Mouse (Mus musculus) MEL (cell line): Measurements from ENCODE around the gene Dchs2. TPM values are rescaled to one million over a fixed set of nuclear protein-coding genes. Genes with fewer than 3 reads are reported as not detected.

ENCODE experiments used
- DNase-seq: peaks from one replicate; pipeline ENCODE4 v3.0.0; 2011; ENCODE audit warnings: low read depth, low spot score
- H3K27ac ChIP-seq: 2 replicates; pipeline ENCODE4 v1.5.1; 2012; ENCODE audit warnings: low read depth, mild to moderate bottlenecking, control low read depth, low read length, moderate library complexity; ENCODE audit not compliant: control insufficient read depth
- H3K27me3 ChIP-seq, 2 experiments: fragments of 150-350 bp in 1 of 2; sonication (generic) in 1 of 2; 2 replicates each; pipeline ENCODE4 v1.6.1; 2012; ENCODE audit warnings: low read length in 2 of 2, mild to moderate bottlenecking in 2 of 2, improper control_type of control experiment in 1 of 2, moderate library complexity in 1 of 2; ENCODE audit not compliant: insufficient read depth in 2 of 2, control insufficient read depth in 1 of 2
- H3K36me3 ChIP-seq, 2 experiments: 2 replicates each; pipeline ENCODE4 v1.6.1; 2012 to 2014; ENCODE audit warnings: low read length in 2 of 2, improper control_type of control experiment in 1 of 2, inconsistent platforms in 1 of 2, mild to moderate bottlenecking in 1 of 2; ENCODE audit not compliant: insufficient read depth in 2 of 2, control insufficient read depth in 1 of 2
- H3K4me1 ChIP-seq, 2 experiments: fragments of 150-350 bp in 1 of 2; sonication (generic) in 1 of 2; 2 replicates each; pipeline ENCODE4 v1.6.1; 2012; ENCODE audit warnings: low read length in 2 of 2, improper control_type of control experiment in 1 of 2, mild to moderate bottlenecking in 1 of 2; ENCODE audit not compliant: insufficient read depth in 2 of 2, control insufficient read depth in 1 of 2
- H3K4me3 ChIP-seq, 2 experiments: fragments of 150-350 bp in 1 of 2; sonication (generic) in 1 of 2; 2 replicates each; pipeline ENCODE4 v1.5.1; 2012; ENCODE audit warnings: low read depth in 2 of 2, low read length in 2 of 2, mild to moderate bottlenecking in 2 of 2, moderate library complexity in 2 of 2, control low read depth in 1 of 2, improper control_type of control experiment in 1 of 2; ENCODE audit not compliant: control insufficient read depth in 1 of 2, insufficient read depth in 1 of 2
- H3K79me2 ChIP-seq: 2 replicates; pipeline ENCODE4 v1.6.1; 2012; ENCODE audit warnings: mild to moderate bottlenecking, low read length, moderate library complexity; ENCODE audit not compliant: control insufficient read depth, poor library complexity, insufficient read depth
- H3K9ac ChIP-seq: 2 replicates; pipeline ENCODE4 v1.6.1; 2012; ENCODE audit warnings: low read depth, mild to moderate bottlenecking, control low read depth, low read length, moderate library complexity; ENCODE audit not compliant: control insufficient read depth, poor library complexity, severe bottlenecking
- H3K9me3 ChIP-seq: fragments of 150-350 bp; sonication (generic); replicated peaks from 2 replicates; pipeline ENCODE4 v1.6.1; 2012; ENCODE audit warnings: mild to moderate bottlenecking, low read length, improper control_type of control experiment, moderate library complexity; ENCODE audit not compliant: insufficient read depth
- BHLHE40 ChIP-seq: IDR thresholded peaks from 2 replicates; pipeline ENCODE4 v1.6.1; 2012; ENCODE audit warnings: low read depth, mild to moderate bottlenecking, inconsistent platforms, low read length, improper control_type of control experiment, borderline replicate concordance
- CHD1 ChIP-seq: IDR thresholded peaks from 2 replicates; pipeline ENCODE4 v1.6.1; 2012; ENCODE audit warnings: low read depth, mild to moderate bottlenecking, inconsistent platforms, low read length, improper control_type of control experiment
- CTCF ChIP-seq, 3 experiments: IDR thresholded peaks in 2 of 3; conservative IDR thresholded peaks in 1 of 3; 2 replicates each; pipeline ENCODE4 v1.5.1; 2011 to 2012; ENCODE audit warnings: low read length in 3 of 3, low read depth in 2 of 3, mild to moderate bottlenecking in 2 of 3, improper control_type of control experiment in 1 of 3, inconsistent platforms in 1 of 3, mixed read lengths in 1 of 3, moderate library complexity in 1 of 3; ENCODE audit not compliant: control insufficient read depth in 1 of 3, insufficient read depth in 1 of 3, poor library complexity in 1 of 3, severe bottlenecking in 1 of 3
- ELF1 ChIP-seq: IDR thresholded peaks from 2 replicates; pipeline ENCODE4 v1.6.1; 2014; ENCODE audit warnings: low read depth, mild to moderate bottlenecking, inconsistent platforms, low read length, improper control_type of control experiment, moderate library complexity
- EP300 ChIP-seq, 2 experiments: IDR thresholded peaks; 2 replicates each; pipeline ENCODE4 v1.6.1; 2011; ENCODE audit warnings: improper control_type of control experiment in 2 of 2, low read length in 2 of 2, low read depth in 1 of 2, mild to moderate bottlenecking in 1 of 2
- GABPA ChIP-seq: IDR thresholded peaks from 2 replicates; pipeline ENCODE4 v1.6.1; 2012; ENCODE audit warnings: low read depth, mild to moderate bottlenecking, inconsistent platforms, low read length, improper control_type of control experiment, moderate library complexity
- HCFC1 ChIP-seq: IDR thresholded peaks from 2 replicates; pipeline ENCODE4 v1.6.1; 2012; ENCODE audit warnings: low read depth, mild to moderate bottlenecking, inconsistent platforms, low read length, improper control_type of control experiment, moderate library complexity
- KAT2A ChIP-seq: conservative IDR thresholded peaks from 2 replicates; pipeline ENCODE4 v1.6.1; 2012; ENCODE audit warnings: low read depth, low read length, improper control_type of control experiment, inconsistent platforms
- MAFK ChIP-seq: IDR thresholded peaks from 2 replicates; pipeline ENCODE4 v1.6.1; 2011; ENCODE audit warnings: low read depth, mild to moderate bottlenecking, low read length, improper control_type of control experiment, borderline replicate concordance
- MAX ChIP-seq: IDR thresholded peaks from 2 replicates; pipeline ENCODE4 v1.6.1; 2011; ENCODE audit warnings: low read length, improper control_type of control experiment
- MAZ ChIP-seq: IDR thresholded peaks from 2 replicates; pipeline ENCODE4 v1.6.1; 2012; ENCODE audit warnings: low read depth, mild to moderate bottlenecking, inconsistent platforms, low read length, improper control_type of control experiment
- MXI1 ChIP-seq: IDR thresholded peaks from 2 replicates; pipeline ENCODE4 v1.6.1; 2011; ENCODE audit warnings: mild to moderate bottlenecking, low read depth, low read length, improper control_type of control experiment
- MYC ChIP-seq: IDR thresholded peaks from 2 replicates; pipeline ENCODE4 v1.6.1; 2011; ENCODE audit warnings: low read depth, mild to moderate bottlenecking, low read length, improper control_type of control experiment, moderate library complexity
- NELFE ChIP-seq: IDR thresholded peaks from 2 replicates; pipeline ENCODE4 v1.6.1; 2011; ENCODE audit warnings: low read depth, low read length, improper control_type of control experiment
- POLR2AphosphoS2 ChIP-seq: IDR thresholded peaks from 2 replicates; pipeline ENCODE4 v1.6.1; 2011; ENCODE audit warnings: low read length, improper control_type of control experiment
- POLR2AphosphoS5 ChIP-seq: IDR thresholded peaks from 2 replicates; pipeline ENCODE4 v1.6.1; 2012; ENCODE audit warnings: low read depth, borderline replicate concordance, mild to moderate bottlenecking, inconsistent platforms, low read length, moderate library complexity, mixed read lengths
- RAD21 ChIP-seq: IDR thresholded peaks from 2 replicates; pipeline ENCODE4 v1.6.1; 2011; ENCODE audit warnings: mild to moderate bottlenecking, low read depth, low read length, improper control_type of control experiment
- RCOR1 ChIP-seq: IDR thresholded peaks from 2 replicates; pipeline ENCODE4 v1.6.1; 2012; ENCODE audit warnings: low read depth, mild to moderate bottlenecking, inconsistent platforms, low read length, improper control_type of control experiment
- SIN3A ChIP-seq: IDR thresholded peaks from 2 replicates; pipeline ENCODE4 v1.6.1; 2012; ENCODE audit warnings: low read length, improper control_type of control experiment, inconsistent platforms
- TBP ChIP-seq: IDR thresholded peaks from 2 replicates; pipeline ENCODE4 v1.8.0; 2011; ENCODE audit warnings: low read depth, low read length, improper control_type of control experiment
- TCF12 ChIP-seq: IDR thresholded peaks from 2 replicates; pipeline ENCODE4 v1.6.1; 2014; ENCODE audit warnings: low read depth, mild to moderate bottlenecking, inconsistent platforms, low read length, improper control_type of control experiment, moderate library complexity
- USF1 ChIP-seq: IDR thresholded peaks from 2 replicates; pipeline ENCODE4 v1.6.1; 2014; ENCODE audit warnings: low read depth, mild to moderate bottlenecking, inconsistent platforms, low read length, improper control_type of control experiment, moderate library complexity
- USF2 ChIP-seq, 2 experiments: IDR thresholded peaks; 2 replicates each; pipeline ENCODE4 v1.6.1; 2011 to 2012; ENCODE audit warnings: improper control_type of control experiment in 2 of 2, low read length in 2 of 2, borderline replicate concordance in 1 of 2, inconsistent platforms in 1 of 2, low read depth in 1 of 2, mild to moderate bottlenecking in 1 of 2; ENCODE audit not compliant: insufficient read depth in 1 of 2
- ZNF384 ChIP-seq: IDR thresholded peaks from 2 replicates; pipeline ENCODE4 v1.6.1; 2012; ENCODE audit warnings: low read depth, mild to moderate bottlenecking, inconsistent platforms, low read length, improper control_type of control experiment
- polyA plus RNA-seq, 2 experiments: library from polyadenylated mRNA; stranded (reverse) in 1 of 2; unstranded in 1 of 2; fragments of >175 nt in 1 of 2; fragments of >200 nt in 1 of 2; gene quantifications; 2 replicates each; pipeline versions ENCODE4 v1.2.1 to v1.2.4; 2012; ENCODE audit warnings: low replicate concordance in 2 of 2, low read depth in 1 of 2; ENCODE audit not compliant: insufficient read length in 2 of 2, insufficient read depth in 1 of 2, missing spikeins in 1 of 2
- total RNA-seq: library from RNA; depleted of rRNA; stranded (reverse); fragments of 300-350 nt; gene quantifications from 2 replicates; pipeline ENCODE4 v1.2.3, GENCODE M21; 2012

The Dchs2 gene
- total and polyA plus RNA-seq, 3 experiments: not detected

DNA sequence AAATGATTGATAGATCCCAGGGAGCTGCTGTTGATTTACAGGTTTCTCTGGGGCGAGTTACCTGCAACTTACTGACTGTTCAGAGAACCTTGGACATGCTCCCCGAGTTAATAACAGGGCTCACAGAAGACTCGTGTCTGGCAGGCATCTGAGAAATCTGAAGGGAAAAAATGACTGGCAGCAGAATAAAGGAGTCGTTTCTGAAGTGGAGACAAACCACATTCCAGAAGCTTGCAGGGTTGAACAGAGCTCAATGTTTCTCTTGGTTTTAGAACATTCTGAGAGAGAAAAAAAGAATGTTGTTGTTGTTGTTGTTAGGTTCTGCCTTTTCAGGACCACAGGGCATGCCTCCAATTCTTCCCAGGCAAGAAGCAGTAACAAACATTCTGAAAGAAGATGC lies 131.7 kb downstream of the Dchs2 start:
- Histone ChIP-seq H3K36me3 (no peaks in the 10 kb centered on the region), H3K9ac (no peak overlapping the region), H3K27me3 (no peaks in the 10 kb centered on the region), H3K4me1 (no peaks in the 10 kb centered on the region), H3K9me3 (no peaks in the 10 kb centered on the region), H3K79me2 (no peaks in the 10 kb centered on the region), H3K27ac (no peak overlapping the region), H3K4me3 (no peak overlapping the region)
- no peak for DNase-seq
- TF ChIP-seq USF1: no peak
- no peak for TF ChIP-seq RCOR1
- no peak for TF ChIP-seq CTCF (IDR thresholded peaks at IDR 0.05 in 2 of 3, conservative IDR thresholded peaks at IDR 0.05 in 1 of 3; ENCODE audit: control insufficient read depth in 1 of 3, insufficient read depth in 1 of 3, low read depth in 2 of 3, low read length in 3 of 3, poor library complexity in 1 of 3, severe bottlenecking in 1 of 3)
- no peak for TF ChIP-seq POLR2AphosphoS2
- TF ChIP-seq TBP: no peak
- TF ChIP-seq MAZ: no peak
- TF ChIP-seq HCFC1: no peak
- TF ChIP-seq MXI1: no peak
- TF ChIP-seq ELF1: no peak
- no peak for TF ChIP-seq POLR2AphosphoS5

DNA sequence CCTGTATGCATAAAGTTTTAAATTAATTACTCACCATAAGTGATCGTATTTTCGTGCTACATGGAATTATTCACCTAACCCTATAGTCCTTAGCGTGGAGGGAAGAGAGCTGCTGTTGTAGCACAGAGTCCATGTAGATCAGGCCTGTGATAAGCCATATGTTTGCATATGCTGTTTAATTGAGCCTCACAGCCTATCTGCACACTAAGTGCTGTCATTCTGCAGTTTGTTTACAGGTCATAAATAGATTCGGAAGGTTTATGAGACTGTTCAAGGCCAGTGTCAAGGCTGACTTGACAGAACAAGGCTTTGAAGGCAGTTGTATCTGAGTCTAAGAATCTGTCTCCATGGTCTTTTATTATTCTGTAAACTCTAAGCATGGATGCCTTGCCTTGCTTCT lies 138.3 kb downstream of the Dchs2 start:
- Histone ChIP-seq H3K36me3 (no peaks in the 10 kb centered on the region), H3K27me3 (no peaks in the 10 kb centered on the region; a peak in 1 of 4 replicates), H3K9me3 (no peaks in the 10 kb centered on the region), H3K79me2 (no peaks in the 10 kb centered on the region), H3K27ac (no peak overlapping the region), H3K9ac (no peak overlapping the region), H3K4me3 (no peak overlapping the region), H3K4me1 (no peaks in the 10 kb centered on the region)
- no peak for DNase-seq
- TF ChIP-seq ZNF384 (no peak), EP300 (IDR thresholded peaks at IDR 0.05; ENCODE audit: low read depth in 1 of 2, low read length in 2 of 2) (no peak), BHLHE40 (no peak), MAX (no peak)

DNA sequence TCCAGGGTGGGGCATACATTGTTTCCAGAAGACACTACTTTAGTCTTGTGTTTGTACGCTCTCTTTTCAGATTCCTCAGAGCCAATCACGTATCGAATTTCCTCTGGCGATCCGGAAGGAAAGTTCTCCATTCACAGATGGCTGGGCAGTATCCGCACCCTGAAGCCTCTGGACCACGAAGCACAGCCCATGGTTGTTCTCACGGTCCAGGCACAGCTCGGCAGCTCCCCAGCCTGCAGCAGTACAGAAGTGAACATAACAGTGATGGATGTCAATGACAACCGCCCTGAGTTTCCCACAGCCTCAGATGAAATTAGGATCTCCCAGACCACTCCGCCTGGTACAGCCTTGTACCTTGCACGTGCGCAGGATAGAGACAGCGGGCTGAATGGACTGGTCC lies 142.5 kb downstream of the Dchs2 start:
- Histone ChIP-seq H3K9me3 (no peaks in the 10 kb centered on the region), H3K36me3 (no peaks in the 10 kb centered on the region), H3K27me3 (no peaks in the 10 kb centered on the region; a peak in 1 of 4 replicates), H3K79me2 (no peaks in the 10 kb centered on the region), H3K9ac (no peak overlapping the region), H3K4me1 (no peaks in the 10 kb centered on the region), H3K27ac (no peak overlapping the region), H3K4me3 (no peak overlapping the region)
- DNase-seq: no peak
- TF ChIP-seq SIN3A (no peak), KAT2A (no peak), EP300 (IDR thresholded peaks at IDR 0.05; ENCODE audit: low read depth in 1 of 2, low read length in 2 of 2) (no peak), RAD21 (no peak), MYC (no peak), TCF12 (no peak), MXI1 (no peak), POLR2AphosphoS5 (no peak), ZNF384 (no peak), USF2 (IDR thresholded peaks at IDR 0.05; ENCODE audit: borderline replicate concordance in 1 of 2, insufficient read depth in 1 of 2, low read depth in 1 of 2, low read length in 2 of 2) (no peak), MAFK (no peak), CHD1 (no peak), POLR2AphosphoS2 (no peak), RCOR1 (no peak), TBP (no peak), GABPA (no peak), NELFE (no peak)
